Mouse (Mus musculus) CH12.LX (cell line): Measurements from ENCODE around the gene Abhd16a. TPM values are rescaled to one million over a fixed set of nuclear protein-coding genes. Genes with fewer than 3 reads are reported as not detected.

Source experiments
- DNase-seq: peaks from one replicate; pipeline ENCODE4 v3.0.0-alpha.2; 2013; ENCODE audit errors: extremely low read depth
- H3K27ac ChIP-seq: 2 replicates; pipeline ENCODE4 v1.5.1; 2012; ENCODE audit warnings: low read depth, mild to moderate bottlenecking, control low read depth, moderate library complexity; ENCODE audit not compliant: insufficient read depth
- H3K27me3 ChIP-seq: replicated peaks from 2 replicates; pipeline ENCODE3; 2012; ENCODE audit warnings: inconsistent platforms
- H3K36me3 ChIP-seq, 2 experiments: replicated peaks in 1 of 2; 2 replicates each; pipeline versions ENCODE3 to v1.6.1; 2012; ENCODE audit warnings: inconsistent platforms in 1 of 2, low read length in 1 of 2, mild to moderate bottlenecking in 1 of 2, mixed read lengths in 1 of 2, moderate library complexity in 1 of 2; ENCODE audit not compliant: control insufficient read depth in 1 of 2, insufficient read depth in 1 of 2
- H3K4me1 ChIP-seq, 2 experiments: 2 replicates each; pipeline ENCODE4 v1.6.1; 2012; ENCODE audit warnings: inconsistent platforms in 1 of 2, moderate library complexity in 1 of 2; ENCODE audit not compliant: insufficient read depth in 2 of 2, control insufficient read depth in 1 of 2
- H3K4me2 ChIP-seq: 2 replicates; pipeline ENCODE4 v1.6.1; 2012; ENCODE audit warnings: low read depth, mild to moderate bottlenecking, control low read depth; ENCODE audit not compliant: poor library complexity, insufficient read depth, severe bottlenecking
- H3K4me3 ChIP-seq, 3 experiments: fragments of 150-350 bp in 1 of 3; sonication (generic) in 1 of 3; replicated peaks in 1 of 3; 2 replicates each; pipeline versions ENCODE3 to v1.5.1; 2011 to 2012; ENCODE audit warnings: low read depth in 2 of 3, low read length in 2 of 3, mild to moderate bottlenecking in 2 of 3, moderate library complexity in 2 of 3, control low read depth in 1 of 3, improper control_type of control experiment in 1 of 3, inconsistent platforms in 1 of 3, mixed read lengths in 1 of 3; ENCODE audit not compliant: poor library complexity in 1 of 3
- H3K79me2 ChIP-seq: replicated peaks from 2 replicates; pipeline ENCODE4 v1.6.1; 2012; ENCODE audit warnings: mild to moderate bottlenecking, moderate library complexity; ENCODE audit not compliant: control insufficient read depth, poor library complexity, insufficient read depth, severe bottlenecking; ENCODE audit errors: extremely low read depth
- H3K9ac ChIP-seq: 2 replicates; pipeline ENCODE4 v1.6.1; 2012; ENCODE audit warnings: low read depth, mild to moderate bottlenecking, control low read depth, moderate library complexity; ENCODE audit not compliant: insufficient read depth
- H3K9me3 ChIP-seq: replicated peaks from 2 replicates; pipeline ENCODE3; 2012; ENCODE audit warnings: low read length, inconsistent platforms, mixed read lengths
- CHD1 ChIP-seq: IDR thresholded peaks from 2 replicates; pipeline ENCODE4 v1.6.1; 2012; ENCODE audit warnings: low read depth, low read length, improper control_type of control experiment, inconsistent platforms
- CHD2 ChIP-seq: IDR thresholded peaks from 2 replicates; pipeline ENCODE4 v1.6.1; 2011; ENCODE audit warnings: low read length, improper control_type of control experiment
- E2F4 ChIP-seq: IDR thresholded peaks from 2 replicates; pipeline ENCODE4 v1.6.1; 2011; ENCODE audit warnings: low read depth, low read length, improper control_type of control experiment; ENCODE audit not compliant: insufficient replicate concordance
- EP300 ChIP-seq: IDR thresholded peaks from 2 replicates; pipeline ENCODE4 v1.6.1; 2011; ENCODE audit warnings: low read length, improper control_type of control experiment
- JUN ChIP-seq: IDR thresholded peaks from 2 replicates; pipeline ENCODE4 v1.6.1; 2011; ENCODE audit warnings: low read depth, mild to moderate bottlenecking, low read length, improper control_type of control experiment, moderate library complexity; ENCODE audit not compliant: insufficient read depth
- JUND ChIP-seq: conservative IDR thresholded peaks from 2 replicates; pipeline ENCODE4 v1.6.1; 2011; ENCODE audit warnings: low read depth, low read length, improper control_type of control experiment
- MAFK ChIP-seq: IDR thresholded peaks from 2 replicates; pipeline ENCODE4 v1.6.1; 2011; ENCODE audit warnings: low read length, improper control_type of control experiment; ENCODE audit not compliant: insufficient replicate concordance
- MAZ ChIP-seq: IDR thresholded peaks from 2 replicates; pipeline ENCODE4 v1.6.1; 2012; ENCODE audit warnings: low read depth, mild to moderate bottlenecking, inconsistent platforms, low read length, improper control_type of control experiment, moderate library complexity
- NRF1 ChIP-seq: IDR thresholded peaks from 2 replicates; pipeline ENCODE4 v1.6.1; 2014; ENCODE audit warnings: low read depth, mild to moderate bottlenecking, inconsistent platforms, low read length, improper control_type of control experiment, moderate library complexity
- SIN3A ChIP-seq: IDR thresholded peaks from 2 replicates; pipeline ENCODE4 v1.6.1; 2012; ENCODE audit warnings: low read length, improper control_type of control experiment, inconsistent platforms
- SMC3 ChIP-seq: IDR thresholded peaks from 2 replicates; pipeline ENCODE4 v1.6.1; 2011; ENCODE audit warnings: low read depth, low read length, improper control_type of control experiment
- TBP ChIP-seq: conservative IDR thresholded peaks from 2 replicates; pipeline ENCODE4 v1.6.1; 2011; ENCODE audit warnings: low read depth, low read length, improper control_type of control experiment
- USF2 ChIP-seq: conservative IDR thresholded peaks from 2 replicates; pipeline ENCODE4 v1.6.1; 2011; ENCODE audit warnings: low read depth, low read length, improper control_type of control experiment
- ZMIZ1 ChIP-seq: IDR thresholded peaks from 2 replicates; pipeline ENCODE4 v1.6.1; 2012; ENCODE audit warnings: low read depth, mild to moderate bottlenecking, inconsistent platforms, low read length, improper control_type of control experiment
- dilution Hi-C: fragments of 300-500 bp; cut with MboI; formaldehyde crosslinking; loops from 2 replicates; pipeline ENCODE4 v1.14.3; 2020; ENCODE audit warnings: low sequenced_read_pairs; ENCODE audit not compliant: extremely low pct_unique_long_range_greater_than_20kb, extremely low pct_ligation_motif_present
- in situ Hi-C: fragments of 300-500 bp; cut with MboI; formaldehyde crosslinking; loops from 3 replicates; pipeline ENCODE4 v1.14.3; 2019; ENCODE audit warnings: low sequenced_read_pairs, low pct_ligation_motif_present, low pct_unique_long_range_greater_than_20kb, mixed read lengths
- polyA plus RNA-seq: library from polyadenylated mRNA; unstranded; fragments of >175 nt; gene quantifications from 2 replicates; pipeline ENCODE4 v1.2.1, GENCODE M21; 2012; ENCODE audit warnings: low read depth; ENCODE audit not compliant: insufficient read length
- total RNA-seq, 2 experiments: library from RNA; depleted of rRNA; stranded (reverse); fragments of 300-350 nt in 1 of 2; fragments of >200 nt in 1 of 2; gene quantifications; 2 replicates each; pipeline ENCODE4 v1.2.3; 2012 to 2014

Abhd16a gene
- total and polyA plus RNA-seq, 3 experiments: 11.6 to 16.6 (median 15.3) TPM

DNA sequence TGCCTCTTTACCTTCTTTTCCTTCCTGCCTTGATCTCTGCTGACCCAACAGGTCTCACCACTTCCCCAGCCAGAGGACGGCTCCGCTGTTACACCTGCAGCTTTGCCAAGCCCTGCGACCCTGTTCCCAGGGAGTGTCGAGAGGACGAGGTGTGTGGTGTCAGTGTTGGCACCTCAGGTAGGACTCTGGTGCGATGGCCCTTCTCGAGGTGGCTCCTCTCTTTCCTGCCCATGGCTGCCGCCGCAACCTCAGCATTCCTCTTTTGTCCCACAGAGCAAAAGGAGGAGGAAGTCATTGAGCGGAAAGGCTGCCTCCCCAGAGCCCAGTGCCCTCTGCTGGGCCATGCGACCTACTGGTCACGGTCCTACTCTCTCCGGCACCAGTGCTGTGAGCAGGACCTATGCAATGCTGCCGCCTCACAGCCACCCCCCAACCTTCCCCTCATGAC lies 11.3 kb upstream of the Abhd16a start, which contains the start of gene Ly6g6d:
TSS of gene Ly6g6d (minus strand) at position 280 of the 448 bp plus-strand sequence.
- Histone ChIP-seq H3K4me3 (no peak within 1 kb of the TSS), H3K27me3 (no peaks in the 10 kb centered on the region), H3K4me2 (no peak within 1 kb of the TSS), H3K4me1 (peaks cover 14 to 22% of the 10 kb centered on the region in 2 experiments), H3K9me3 (no peaks in the 10 kb centered on the region), H3K9ac (no peak within 1 kb of the TSS), H3K79me2 (no peaks in the 10 kb centered on the region), H3K36me3 (no peaks in the 10 kb centered on the region), H3K27ac (no peak within 1 kb of the TSS)
- in situ Hi-C loops: no loop called here
- DNase-seq: no peak
- dilution Hi-C loops: no loop called here
- TF ChIP-seq CHD2 (no peak), NRF1 (no peak), JUN (no peak), EP300 (no peak), SMC3 (no peak)
- TF ChIP-seq, all 38 proteins: peak for 0

DNA sequence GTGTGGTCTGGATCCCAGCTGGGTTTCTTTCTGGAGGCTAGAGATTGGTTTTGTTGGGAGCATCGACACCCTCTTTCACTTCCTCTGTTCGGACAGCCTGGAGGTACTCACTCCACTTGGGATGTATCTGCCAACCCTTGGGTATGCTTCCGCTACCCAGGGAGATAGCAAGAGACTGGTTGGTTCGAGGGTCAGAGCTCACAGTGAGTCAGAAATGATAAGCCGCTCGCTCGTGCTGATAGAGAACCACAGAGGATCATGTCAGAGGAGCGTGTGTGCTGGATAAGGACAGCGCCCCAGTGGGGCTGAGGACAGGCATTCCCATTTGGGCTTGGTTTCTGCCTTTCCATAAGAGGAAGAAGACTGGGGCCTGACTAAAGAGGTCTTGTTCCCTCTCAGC lies 9.3 kb upstream of the Abhd16a start:
- Histone ChIP-seq H3K4me1 (peaks cover 17 to 22% of the 10 kb centered on the region in 2 experiments), H3K27me3 (no peaks in the 10 kb centered on the region), H3K27ac (no peak overlapping the region), H3K79me2 (no peaks in the 10 kb centered on the region), H3K9me3 (no peaks in the 10 kb centered on the region), H3K4me2 (no peak overlapping the region), H3K36me3 (no peaks in the 10 kb centered on the region), H3K4me3 (no peak overlapping the region), H3K9ac (no peak overlapping the region)
- dilution Hi-C loops (no loop called here), in situ Hi-C loops (no loop called here)
- DNase-seq: no peak
- TF ChIP-seq USF2 (no peak), MAFK (no peak), E2F4 (no peak), TBP (no peak)

DNA sequence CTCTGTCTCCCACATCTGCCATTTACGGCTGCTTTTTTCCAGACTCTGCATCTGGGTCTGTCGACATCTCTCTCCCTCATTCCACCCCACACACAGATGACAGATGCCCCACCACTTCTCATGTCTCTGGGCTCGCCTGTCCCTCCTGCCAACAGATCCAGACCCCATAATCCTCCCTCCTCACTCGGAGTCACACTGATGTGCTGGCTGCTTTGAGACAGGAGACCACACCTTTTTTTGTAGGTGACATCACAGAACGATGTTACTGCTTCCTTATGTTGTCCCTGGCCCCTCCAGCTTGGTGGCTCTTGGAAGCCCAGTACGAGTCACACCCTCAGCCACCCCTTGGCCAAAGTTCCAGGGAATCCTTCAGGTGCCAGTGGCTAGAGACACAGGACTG lies 8.8 kb upstream of the Abhd16a start:
- dilution Hi-C loops (no loop called here), in situ Hi-C loops (no loop called here)
- TF ChIP-seq CHD1 (no peak), SIN3A (no peak), JUND (no peak), ZMIZ1 (no peak), MAZ (no peak)
- peaks cover 17 to 22% of the 10 kb centered on the region in 2 experiments for H3K4me1 ChIP-seq
- no peak overlapping the region for H3K9ac ChIP-seq
- no peak for DNase-seq
- no peak overlapping the region for H3K4me2 ChIP-seq
- no peaks in the 10 kb centered on the region for H3K36me3 ChIP-seq
- H3K79me2 ChIP-seq: no peaks in the 10 kb centered on the region
- no peak overlapping the region for H3K4me3 ChIP-seq
- no peaks in the 10 kb centered on the region for H3K27me3 ChIP-seq
- no peaks in the 10 kb centered on the region for H3K9me3 ChIP-seq
- H3K27ac ChIP-seq: no peak overlapping the region
